Mouse (Mus musculus) ES-CJ7 (cell line): Measurements from ENCODE around the gene Hnrnpa3.
"Not testable (repeated sequence)": the region's sequence is repeated elsewhere in the genome, so short reads cannot be mapped to it uniquely, and the experiment has no call there.

Experiments used
- DNase-seq: peaks from one replicate; pipeline ENCODE4 v3.0.0; 2011; ENCODE audit warnings: low read depth, low spot score

Hnrnpa3 gene

GRCm38 (mm10) chr2:75637055-75637304 is 22.1 kb upstream of the Hnrnpa3 start:
- not testable (repeated sequence) for DNase-seq

DNA sequence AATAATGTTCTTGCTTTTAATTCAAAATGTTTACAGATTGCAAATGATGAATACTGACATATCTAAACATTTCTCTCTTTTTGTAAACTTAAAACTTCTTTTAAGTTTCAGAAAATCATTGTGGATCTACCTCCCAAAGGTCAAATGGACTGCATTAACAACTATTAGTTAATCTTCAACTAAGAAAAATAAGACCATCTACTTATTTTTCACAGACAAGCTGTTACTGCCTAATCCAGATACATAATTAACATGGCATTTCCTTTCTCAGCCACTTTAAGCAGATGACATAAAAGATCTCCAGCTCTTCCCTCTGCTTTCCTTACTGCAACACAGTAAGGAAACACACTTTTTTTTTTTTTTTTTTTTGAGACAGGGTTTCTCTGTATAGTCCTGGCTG is 21.7 kb upstream of the Hnrnpa3 start:
- no peak for DNase-seq

- not testable (repeated sequence) for DNase-seq
Measured at GRCm38 (mm10) chr2:75637822-75638221, 21.2 kb upstream of the Hnrnpa3 start.

DNA sequence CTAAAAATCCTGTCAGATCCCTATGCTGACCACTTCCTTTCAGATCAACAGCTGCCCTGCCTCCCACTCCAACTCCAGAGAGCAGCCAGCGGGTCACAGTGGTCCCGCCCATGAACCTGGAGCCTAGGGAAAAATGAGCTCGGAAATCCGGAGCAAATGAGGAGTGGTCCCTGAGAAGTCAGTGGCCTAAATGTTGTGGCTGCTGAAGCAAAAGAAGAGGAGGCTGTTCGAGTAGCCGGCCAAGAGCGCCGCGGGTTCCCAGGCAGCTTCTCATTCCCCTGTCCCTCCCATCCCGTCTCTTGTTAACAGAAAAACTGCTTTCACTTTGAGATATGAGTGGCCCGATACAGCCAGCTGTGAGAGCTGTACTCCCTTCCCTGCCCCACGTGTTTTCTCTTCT is 19.5 kb upstream of the Hnrnpa3 start:
- not testable (repeated sequence) for DNase-seq

DNA sequence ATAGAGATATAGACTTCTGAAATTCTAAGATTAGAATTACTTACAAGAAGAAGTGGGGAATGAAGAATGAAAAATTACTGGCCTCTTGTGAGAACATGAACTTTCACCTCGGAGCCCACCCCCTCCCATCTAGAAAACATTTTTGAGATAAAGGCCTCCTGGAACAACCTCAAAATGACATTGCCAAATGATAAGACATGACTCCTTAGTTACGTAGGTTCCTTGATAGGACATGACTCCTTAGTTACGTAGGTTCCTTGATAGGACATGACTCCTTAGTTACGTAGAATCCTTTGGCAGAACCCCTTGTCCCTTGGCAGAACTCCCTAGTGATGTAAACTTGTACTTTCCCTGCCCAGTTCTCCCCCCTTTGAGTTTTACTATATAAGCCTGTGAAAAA is 16.7 kb upstream of the Hnrnpa3 start:
- DNase-seq, result not testable (repeated sequence)

- no peak for DNase-seq
Measured at GRCm38 (mm10) chr2:75642795-75643550, 16.1 kb upstream of the Hnrnpa3 start.

DNA sequence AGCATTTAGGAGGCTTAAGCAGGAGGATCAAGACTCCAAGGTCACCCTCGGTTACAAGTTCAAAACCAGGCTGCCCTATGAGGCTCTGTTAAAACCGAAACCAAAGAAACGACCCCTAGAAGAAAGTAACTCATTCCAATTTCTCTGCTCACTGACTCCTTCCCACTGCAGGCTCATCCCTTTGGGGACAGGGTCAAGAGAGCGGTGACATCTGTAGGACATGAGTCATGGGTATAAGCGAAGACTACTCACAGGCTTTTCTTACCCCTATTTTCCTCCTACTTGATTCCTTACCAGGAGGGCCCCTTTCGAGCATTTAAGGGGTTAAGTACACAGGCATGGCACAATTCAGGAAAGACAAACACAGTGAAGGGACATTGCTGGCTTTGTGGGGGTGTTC is 15.1 kb upstream of the Hnrnpa3 start:
- peak; percentile 29 for DNase-seq

DNA sequence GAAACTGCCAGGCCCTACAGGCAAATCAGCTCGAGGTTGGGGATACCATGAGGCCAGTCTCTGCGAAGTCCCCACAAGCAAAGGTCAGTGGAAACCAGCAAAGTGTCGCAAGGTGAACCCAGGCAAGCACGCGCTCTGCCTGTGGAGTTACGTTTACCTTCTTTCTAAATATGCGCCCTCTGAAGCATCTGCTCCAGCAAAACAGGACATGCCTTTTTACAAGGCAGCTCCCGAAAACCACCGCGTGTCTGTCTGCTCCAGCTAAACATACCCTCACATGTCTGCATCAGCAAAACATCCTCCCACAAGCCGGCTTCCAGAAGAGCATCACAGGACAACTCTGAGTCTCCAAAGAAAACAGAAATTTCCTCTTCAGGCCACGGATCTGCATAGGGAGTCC is 13.8 kb upstream of the Hnrnpa3 start:
- peak; percentile 24 for DNase-seq

- no peak for DNase-seq
Measured at GRCm38 (mm10) chr2:75650437-75650836, 8.6 kb upstream of the Hnrnpa3 start.

DNA sequence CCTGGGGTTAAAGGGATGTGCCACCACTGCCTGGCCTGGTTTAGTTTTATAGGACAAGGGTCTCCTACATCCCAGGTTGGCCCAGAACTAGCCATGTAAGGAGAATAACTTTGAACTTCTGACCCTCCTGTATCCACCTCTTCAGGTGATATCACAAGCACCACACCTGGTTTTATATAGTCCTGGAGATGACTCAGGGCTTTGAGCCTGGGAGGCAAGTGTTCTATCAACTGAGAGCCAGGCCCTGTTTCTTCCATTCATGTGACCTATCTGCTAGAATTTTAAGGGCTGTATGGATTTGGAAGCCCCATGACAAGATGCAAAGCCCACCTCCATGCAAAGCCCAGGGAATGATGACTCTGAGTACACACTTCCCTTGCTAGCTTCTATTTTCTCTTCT is 5.9 kb upstream of the Hnrnpa3 start:
- DNase-seq, result no peak

GRCm38 (mm10) chr2:75654679-75655078 is 4.4 kb upstream of the Hnrnpa3 start:
- DNase-seq, result no peak

DNA sequence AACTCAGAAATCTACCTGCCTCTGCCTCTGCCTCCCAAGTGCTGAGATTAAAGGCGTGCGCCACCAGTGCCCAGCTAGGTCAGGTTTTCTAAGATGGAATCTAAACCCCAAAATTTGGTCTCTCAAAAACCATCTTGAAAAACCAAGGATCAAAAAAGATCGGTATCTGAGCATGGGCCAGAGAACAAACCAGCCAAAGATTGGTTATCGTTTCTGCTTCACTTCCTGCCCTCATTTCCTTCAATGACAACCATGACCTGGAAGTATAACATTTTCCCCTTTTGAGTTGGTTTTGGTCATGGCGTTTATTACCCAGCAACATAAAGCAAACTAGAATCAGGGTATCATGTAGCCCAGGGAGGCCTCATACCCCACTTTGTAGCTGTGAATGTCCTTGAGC is 2.1 kb upstream of the Hnrnpa3 start:
- no peak for DNase-seq

GRCm38 (mm10) chr2:75657907-75658691 is 962 bp upstream of the Hnrnpa3 start:
- peak; percentile 85 for DNase-seq

- DNase-seq, result peak; percentile 68
Measured at GRCm38 (mm10) chr2:75659629-75659960, 534 bp downstream of the Hnrnpa3 start.

GRCm38 (mm10) chr2:75660255-75660948 is 1.3 kb downstream of the Hnrnpa3 start:
- peak; percentile 54 for DNase-seq

GRCm38 (mm10) chr2:75661106-75661505 is 2.0 kb downstream of the Hnrnpa3 start:
- DNase-seq, result no peak

- peak; percentile 50 for DNase-seq
Measured at GRCm38 (mm10) chr2:75669491-75670445, 10.7 kb downstream of the Hnrnpa3 start.

- peak; percentile 49 for DNase-seq
Measured at GRCm38 (mm10) chr2:75670446-75671336, 11.6 kb downstream of the Hnrnpa3 start.

- no peak for DNase-seq
Measured at GRCm38 (mm10) chr2:75671337-75671660, 12.2 kb downstream of the Hnrnpa3 start.

DNA sequence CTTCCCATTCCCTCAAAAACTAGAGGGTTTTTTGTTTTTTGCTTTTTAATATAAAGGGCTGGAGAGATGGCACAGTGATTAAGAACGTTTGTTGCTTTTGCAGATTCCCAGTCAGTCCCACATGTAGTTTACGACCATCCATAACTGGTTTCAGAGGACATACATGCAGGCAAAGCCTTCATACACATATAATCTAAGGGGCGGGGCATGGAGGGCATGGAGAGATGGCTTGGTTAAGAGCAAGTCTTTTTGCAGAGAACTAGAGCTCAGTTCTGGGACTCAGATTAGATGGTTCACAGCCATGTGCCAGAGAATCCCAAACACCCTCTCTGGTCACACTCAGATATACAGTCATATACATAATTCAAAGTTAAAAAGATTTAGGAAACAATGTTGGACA is 13.5 kb downstream of the Hnrnpa3 start:
- DNase-seq, result no peak

DNA sequence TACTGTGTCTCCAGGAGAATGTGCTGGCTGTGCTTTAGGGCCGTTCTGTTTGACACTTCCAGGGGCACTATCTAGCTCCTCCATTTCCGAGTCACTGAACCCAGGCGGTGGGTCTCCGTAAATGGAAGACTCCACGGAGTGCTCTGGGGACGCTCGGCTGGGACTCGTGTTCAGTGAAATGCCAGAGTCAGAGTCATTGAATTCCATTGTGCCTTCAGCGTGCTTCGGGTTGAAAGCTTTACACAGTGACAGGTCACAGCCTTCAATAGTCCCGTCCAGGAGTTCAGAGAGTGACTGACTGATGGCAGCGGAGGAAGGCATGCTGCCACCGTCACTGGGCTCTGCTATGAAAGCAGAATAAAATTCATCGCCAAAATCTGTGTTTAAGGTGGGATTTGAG is 17.5 kb downstream of the Hnrnpa3 start:
- no peak for DNase-seq
